Mouse (Mus musculus): ENCODE results near the gene Ppp1r14c.

Gene Ppp1r14c

DNA sequence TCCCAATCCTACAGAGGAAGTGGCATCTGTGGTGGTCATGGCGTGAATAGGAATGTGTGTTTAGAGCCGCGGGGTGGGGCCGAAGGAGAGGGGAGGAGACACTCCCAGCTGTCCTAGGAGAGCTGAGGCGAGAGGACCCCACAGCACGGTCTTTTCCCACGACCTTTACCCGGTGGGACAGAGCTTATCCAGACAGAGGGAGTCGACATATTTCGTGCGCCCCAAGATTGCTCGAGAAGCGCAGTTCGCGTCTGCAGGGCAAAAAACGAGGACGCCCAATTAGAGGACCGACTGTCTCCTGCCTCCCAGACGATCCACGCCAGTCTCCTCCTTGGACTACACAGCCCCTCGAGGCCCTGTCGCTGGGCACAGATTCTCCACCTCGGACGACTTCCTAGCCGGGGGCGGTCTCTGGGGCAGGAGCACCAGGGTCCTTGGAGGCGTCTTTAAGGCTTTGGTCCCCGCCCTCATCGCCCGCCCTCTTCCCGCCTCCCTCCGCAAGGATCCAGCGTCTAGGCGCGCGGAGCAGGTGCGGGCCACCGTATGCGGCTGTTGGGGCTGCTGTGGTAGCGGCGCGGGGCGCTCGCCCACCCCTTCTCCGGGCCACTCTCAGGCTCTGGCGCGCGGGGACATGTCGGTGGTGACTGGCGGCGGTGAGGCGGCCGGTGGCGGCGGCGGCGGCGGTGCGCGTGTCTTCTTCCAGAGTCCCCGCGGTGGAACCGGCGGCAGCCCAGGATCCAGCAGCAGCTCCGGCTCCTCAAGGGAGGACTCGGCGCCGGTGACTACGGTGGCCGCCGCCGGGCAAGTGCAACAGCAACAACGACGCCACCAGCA, at the start of gene Ppp1r14c:
TSS of gene Ppp1r14c (plus strand) at position 22 of the 834 bp plus-strand sequence.
- peak; percentile 20 for DNase-seq

DNA sequence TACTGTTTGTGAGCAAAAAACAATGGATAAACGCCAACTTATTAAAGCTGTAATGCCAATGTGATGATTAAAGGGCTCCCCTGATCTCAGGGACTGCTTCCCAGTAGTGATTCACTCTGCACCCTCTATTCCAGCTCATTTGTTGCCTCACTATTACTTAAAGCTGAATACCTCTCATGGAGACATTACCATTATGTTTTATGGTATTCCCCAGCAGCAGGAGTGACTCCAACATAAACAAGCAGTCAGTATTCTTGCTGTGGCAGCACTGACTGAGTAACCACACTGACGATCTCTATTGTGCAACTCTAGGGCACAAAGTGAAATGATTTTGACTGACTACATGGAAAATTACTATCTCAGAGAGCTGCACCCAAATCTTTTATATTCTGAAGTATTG, 44.5 kb upstream of the Ppp1r14c start:
- DNase-seq: no peak

DNA sequence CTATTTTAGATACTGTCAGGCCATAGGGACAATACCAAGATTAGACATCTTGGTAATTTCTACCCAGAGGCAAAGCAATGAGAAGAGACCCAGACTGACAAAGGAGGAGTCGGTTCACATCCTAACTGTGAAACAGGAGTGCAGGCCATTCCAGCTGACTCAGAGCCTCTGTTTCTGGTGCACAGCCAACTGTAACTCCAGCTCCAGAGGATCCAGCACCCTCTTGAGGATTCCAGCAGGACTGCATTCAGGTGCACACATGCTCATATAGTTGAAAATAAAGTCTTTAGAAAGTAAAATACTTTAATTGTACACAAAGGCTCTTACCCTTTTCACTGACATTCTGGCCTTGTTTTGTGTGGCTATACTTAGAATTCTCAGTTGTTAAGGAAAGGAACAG, 40.4 kb upstream of the Ppp1r14c start:
- DNase-seq: peak; percentile 36

DNA sequence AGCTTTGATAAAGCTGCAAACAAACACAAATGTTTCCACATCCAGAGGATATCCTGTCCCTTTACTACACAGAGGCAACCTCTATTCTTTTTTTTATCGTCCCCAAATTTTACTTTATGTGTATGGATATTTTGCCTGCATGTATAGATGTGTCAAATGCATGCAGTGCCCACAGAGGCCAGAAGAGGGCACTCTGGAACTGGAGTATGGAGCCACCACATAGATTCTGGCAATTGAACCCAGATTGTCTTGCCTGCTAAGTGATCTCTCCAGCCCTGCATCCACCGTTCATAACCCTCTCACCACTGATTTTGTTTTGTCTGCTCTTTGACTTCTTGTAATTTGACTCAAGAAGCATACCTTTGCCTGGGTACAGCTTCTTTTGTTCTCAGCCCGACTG, 33.0 kb upstream of the Ppp1r14c start:
- DNase-seq: peak; percentile 68

DNA sequence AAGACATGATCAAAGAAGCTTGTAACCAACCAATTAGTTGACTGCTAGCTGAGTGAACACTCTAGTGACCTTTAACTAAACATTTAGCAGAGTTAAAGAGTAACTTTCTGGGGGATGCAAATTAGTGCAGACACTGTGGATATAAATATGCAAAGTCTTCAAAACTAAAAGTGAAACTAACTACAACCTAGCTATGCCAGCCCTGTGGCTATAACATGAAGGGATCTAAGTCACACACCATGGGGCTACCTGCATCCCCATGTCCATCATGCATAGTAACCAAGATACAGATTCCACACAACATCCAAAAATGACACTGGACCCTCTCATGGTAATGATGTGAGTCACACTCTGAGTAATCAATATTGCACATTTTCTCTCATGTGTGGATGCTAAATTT, 31.3 kb upstream of the Ppp1r14c start:
- DNase-seq: no peak

DNA sequence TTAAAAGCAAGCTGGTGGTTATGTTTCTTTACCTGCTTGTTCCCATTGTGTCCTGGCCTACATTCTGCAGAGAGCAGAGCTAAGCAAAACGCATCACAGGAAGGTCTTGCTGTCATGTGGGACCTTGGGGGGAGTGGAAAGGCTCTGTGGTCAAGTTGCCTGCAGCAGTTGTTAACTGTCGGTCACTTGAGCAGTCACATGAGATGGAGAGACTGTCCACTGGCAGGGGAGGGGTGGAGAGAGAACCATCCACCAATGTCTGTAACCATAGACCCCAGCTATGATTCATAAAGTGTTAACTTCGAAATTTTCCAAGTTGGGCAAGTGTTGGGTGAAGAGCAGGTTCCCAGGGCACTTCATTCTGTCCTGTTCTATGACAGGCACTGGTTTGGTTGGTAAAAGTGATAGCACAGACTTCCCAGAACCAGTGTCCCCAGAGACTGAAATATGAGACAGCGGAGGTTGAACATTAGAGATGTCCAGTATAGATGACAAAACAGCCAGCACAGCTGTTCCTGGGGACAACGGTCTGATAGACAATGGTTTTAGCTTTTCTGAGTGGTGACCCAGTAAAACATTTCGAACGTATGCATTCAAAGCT, 29.0 kb upstream of the Ppp1r14c start:
- DNase-seq: no peak

DNA sequence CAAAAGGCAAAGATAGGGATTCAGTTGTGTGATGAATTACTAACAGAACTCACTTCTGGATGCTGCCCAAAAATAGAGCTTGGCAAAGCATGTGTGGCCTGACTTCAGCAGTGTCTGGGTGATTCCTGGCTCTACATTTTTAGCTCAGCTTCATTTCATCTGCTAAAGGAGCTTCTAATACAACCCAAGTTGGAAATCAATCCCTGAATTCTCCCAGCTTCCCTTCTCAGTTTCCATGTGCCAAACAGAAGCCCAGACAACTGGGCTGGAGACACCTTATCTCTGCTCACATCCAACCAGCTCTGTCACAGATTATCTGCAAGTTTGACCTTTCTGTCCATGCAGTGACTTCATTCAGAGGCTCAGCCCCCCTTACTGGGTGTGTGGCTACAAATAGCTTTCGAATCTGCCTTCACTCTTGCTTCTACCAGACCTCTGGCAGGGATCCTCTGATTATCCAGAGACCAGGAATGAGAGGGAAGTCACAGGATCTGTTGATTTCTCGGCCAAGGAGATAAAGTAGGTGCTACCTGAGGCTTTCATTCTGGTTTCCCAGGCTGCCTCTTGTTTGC, 28.4 kb upstream of the Ppp1r14c start:
- DNase-seq: no peak

DNA sequence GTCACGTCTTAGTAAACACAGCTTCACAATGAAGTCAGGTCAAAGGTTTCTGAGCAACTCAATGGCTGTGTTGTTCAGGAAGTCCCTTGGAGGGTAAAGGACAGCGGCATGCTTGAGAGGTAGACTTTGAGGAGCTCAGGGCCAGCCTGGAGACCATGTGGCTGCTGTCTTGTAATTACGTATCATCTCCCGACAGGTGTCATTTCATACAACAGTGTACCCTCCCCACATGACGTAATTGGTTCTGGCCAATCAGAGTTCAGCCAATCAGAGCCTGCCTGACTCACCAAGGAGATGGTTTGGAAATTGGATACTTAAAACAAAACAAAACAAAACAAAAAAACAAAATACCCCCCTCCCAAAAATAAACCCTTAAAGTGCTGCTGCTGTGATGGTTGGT, 20.2 kb upstream of the Ppp1r14c start:
- DNase-seq: no peak

DNA sequence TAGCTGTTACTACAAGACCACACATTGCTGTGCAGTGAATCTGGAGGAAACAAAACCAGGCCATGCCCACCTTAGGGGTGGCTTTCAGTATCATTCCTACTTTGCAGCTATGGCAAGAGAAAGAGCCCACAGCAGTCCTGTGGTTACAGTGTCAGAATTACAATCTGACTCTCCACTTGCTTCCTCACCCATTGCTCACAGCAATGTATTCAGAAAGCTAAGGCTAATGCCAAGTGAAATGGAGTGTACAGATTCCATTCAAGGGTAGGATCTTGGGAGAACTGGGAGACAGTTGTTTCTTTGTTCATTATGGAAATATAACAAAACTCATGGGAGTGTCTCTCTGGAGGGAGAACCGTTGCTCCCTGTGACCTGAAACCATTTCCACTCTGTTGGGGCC, 6.3 kb upstream of the Ppp1r14c start:
- no peak for DNase-seq

DNA sequence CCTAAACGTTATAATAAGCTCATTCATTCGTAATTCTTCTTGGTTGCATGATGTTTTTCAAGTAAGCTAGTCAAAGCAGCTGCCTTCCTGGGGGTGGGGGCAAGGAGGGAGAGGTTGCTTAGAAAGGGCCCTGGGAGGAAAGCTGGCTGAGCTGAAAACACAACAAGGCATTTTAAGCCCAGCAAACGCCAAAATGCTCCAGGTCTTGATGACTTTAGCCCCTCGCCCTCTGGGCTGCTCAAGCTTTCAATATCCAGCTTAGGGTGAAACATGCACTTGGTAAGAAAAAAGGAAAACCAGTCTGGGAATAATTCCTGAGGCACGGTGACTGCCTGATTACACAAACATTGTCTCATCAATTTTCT, 204 bp upstream of the Ppp1r14c start:
- DNase-seq: no peak

DNA sequence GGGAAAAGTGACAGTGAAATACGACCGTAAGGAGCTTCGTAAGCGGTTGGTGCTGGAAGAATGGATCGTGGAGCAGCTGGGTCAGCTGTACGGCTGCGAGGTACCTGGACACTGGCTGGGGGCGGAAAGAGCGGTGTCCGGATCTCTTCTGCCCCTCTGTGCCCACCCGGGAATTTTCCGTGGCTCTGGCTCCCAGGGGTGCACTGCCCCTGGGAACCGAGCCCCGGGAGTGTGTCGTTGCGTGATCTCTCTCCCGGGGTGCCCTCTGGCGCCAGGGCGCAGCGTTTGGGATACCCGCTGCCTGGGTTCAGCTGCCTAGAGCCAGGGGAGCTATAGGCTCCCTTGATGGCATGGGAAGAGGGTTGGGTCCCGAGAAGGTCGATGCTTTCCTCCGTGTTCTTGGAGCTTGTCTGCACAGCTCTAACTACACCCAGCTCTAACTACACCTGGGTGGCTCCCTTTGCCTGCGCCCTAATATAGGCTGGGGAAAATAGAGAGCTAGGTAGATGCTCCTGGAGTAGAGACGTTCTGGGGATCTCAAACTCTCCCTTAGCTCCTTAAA, 1.1 kb downstream of the Ppp1r14c start:
- peak; percentile 4 for DNase-seq

DNA sequence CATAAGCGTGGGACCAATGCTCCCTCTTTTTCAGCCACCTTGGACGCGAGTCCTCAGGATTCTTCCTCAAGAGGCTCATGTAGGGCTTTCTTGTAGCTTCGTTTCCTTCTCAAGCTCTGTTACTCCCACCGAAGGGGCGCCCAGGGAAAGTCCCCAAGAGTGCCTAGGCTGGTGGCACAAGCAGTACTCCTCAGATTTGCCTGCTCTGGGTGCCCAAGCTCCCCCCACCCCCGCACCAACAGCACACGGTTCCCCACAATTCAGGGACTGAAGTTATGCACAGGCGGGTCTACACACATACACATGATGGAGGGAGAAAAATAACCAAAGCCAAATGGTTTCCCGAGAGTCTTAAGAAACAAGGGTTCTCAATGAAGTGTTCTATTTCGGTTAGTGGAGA, 1.6 kb downstream of the Ppp1r14c start:
- DNase-seq: no peak

DNA sequence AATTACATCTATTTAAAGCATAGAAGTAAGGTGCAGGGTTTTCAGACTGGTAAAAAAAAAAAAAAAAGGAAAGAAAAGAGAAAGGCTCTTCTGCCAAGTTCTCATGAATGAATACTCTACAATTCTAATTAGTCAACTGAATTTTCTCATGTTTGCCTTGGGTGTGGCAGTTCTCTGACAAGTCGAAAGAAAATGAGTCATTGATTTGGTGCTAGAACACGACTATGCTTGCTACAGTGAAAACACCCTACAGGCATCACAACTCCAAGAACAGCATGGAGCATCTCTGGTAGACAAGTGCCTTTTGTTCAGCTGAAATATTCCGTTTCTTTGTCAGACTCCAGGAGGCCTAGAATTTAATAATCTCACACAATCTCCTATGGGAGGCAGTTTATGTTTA, 17.3 kb downstream of the Ppp1r14c start:
- DNase-seq: no peak

DNA sequence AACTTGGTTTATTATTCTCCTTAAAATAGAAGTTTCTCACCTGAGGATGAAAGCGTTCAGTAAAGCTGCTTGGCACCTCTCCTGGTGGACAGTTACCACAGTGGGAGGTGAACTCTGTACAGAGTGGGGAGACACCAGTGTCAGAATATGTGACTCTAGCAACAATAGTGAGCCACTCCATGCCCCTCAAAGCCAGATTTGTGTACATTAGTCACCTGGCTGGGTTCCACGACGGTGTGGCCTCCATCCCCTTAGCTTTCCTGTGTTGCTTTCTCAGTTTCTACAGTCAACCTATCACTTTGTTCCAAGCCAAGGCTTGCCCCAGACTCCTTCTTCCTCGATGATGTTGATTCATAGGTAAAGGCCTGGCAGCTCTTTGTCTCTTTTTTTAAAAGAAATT, 26.4 kb downstream of the Ppp1r14c start:
- DNase-seq: no peak

DNA sequence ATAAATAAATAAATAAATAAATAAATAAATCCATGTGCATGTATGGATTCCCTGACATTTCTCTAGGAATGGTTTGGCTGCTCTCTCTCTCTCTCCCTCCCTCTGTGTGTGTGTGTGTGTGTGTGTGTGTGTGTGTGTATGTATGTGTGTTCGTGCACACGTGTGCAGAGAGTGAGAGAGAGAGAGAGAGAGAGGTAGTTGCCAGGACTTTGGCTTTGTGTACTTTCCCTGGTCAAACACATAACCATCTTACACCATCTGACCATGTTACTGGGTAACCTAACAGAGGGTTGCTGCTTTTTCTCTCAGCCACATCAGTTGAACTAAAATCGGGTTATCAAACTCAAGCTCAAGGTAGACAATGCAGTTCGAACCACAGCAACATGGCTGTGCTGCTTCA, 27.7 kb downstream of the Ppp1r14c start:
- no peak for DNase-seq

DNA sequence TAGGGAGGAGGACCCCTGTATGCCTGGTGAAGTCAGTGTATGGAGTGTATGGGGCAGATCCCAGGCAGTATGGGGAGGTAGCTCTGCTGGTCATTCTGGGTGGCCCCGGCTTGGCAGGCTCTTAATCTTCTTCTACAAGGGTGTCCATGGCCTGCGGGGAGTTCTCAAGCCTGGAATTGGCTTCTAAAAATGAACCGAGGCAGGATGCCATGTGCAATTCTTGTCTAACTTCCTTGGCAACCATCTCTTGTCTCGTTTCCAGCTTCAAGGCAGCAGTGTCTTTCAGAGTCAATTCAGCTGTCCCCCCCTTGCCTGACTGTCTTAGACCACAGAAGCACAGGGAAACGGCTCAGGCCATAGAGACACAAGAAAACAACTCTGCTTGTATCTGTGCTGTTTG, 28.3 kb downstream of the Ppp1r14c start:
- DNase-seq: peak; percentile 14

DNA sequence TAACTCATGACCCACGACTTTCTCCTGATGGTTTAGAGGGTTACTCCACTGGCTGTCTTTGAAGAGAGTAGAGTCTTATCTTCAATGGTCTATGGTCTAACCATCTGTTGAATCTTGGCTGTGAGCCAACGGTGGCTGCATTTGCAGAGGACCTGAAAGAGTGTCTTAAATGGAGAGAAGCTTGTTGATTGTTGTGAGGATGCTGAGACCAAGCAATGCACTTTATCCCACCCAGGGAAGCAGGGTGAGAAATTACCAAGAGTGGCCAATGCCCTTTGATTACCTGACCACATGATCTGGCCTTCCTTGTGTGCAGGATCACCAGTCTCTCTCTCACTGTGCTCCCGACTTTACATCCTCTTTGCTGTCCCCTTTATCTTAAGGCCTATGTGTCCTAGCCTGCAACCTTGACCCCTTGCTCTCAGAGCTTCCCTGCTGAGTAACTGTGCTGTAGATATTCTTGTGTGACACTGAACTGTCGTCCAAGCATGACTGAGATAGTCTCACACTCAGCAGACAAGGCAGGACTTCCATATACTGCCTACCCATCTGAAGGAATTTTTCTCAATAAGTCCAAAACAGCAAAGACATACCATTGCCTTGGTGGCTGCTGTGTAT, 28.9 kb downstream of the Ppp1r14c start:
- no peak for DNase-seq

DNA sequence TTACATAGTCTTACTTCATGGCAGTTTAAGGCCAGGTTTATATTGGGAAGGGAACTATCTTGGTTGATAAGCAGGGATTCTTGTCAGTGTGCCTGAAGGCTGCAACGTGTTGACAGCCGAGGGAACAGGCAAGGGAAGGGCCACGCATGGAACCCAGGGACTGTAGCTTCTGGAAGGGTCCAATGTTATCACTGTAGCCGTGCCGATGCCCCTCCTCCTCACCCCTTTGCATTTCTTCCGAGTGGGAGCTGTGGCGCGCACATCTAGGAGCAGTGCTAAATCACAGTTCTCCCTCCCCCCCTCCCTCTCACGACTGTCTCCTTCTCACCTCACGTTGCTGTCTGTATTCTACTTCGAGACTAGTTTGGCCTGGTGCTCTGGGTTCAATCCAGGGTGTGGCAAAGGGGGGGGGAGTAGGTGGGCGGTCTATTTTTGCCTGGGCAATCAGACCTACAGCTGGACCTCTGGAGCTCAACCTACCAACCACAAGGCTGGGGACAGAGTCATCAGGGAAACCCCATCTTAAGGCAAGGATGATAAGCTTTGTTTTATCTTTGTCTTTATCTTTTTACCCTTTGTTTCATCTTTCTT, 29.6 kb downstream of the Ppp1r14c start:
- no peak for DNase-seq

DNA sequence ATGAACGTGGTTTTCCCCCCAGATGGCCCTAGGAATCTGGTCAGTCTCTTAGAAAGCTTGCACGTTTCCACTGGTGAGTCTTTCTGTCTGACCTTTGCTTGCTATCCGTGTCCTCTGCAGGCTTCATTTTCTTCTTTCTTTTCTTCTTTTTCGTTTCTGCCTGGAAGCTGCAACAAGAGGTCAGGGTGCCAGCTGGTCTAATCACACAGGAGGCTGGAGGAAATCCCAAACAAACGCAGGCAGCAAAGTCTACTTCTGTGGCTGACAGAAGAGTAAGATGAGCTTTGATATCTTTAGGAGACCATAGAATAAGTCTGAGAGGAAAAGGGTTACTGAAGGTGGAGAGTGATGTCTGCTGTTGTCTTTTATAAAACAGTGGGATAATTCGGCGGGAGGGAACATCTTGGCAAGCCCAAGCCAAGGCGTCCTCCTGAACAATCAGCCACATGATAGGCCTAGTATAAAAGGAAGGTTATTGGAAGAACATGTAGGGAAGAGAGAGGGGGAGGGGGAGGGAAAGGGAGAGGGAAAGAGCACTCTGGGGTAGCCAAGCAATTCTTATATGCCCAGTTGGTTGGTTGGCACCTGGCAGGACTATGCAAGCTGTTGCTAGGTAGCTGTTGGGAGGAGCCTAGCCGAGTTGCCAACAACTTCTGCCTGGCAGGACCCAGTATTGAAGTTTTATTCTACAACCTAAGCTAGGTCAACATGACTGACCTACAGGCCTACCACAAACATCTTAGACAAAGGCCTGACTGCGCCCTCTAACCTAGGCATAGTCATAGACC, 30.3 kb downstream of the Ppp1r14c start:
- no peak for DNase-seq

DNA sequence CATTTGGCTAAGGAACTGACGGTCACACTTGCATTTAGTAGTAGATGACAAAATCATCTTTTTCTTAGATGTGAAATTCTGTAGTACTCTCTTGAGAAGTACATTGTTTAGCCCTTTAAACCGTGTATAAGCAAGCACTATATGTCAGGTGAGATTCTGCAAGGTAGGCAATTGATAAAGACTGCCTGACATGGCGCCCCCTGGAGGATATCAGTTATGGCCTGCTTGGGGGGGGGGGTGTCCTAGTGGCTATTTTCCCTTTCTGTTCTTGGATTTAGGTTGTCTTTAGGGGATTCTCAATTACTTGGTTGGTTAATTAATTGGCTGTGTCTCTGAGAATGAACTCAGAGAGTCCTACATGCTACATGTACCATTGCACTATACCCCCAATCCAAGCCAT, 31.5 kb downstream of the Ppp1r14c start:
- DNase-seq: no peak

DNA sequence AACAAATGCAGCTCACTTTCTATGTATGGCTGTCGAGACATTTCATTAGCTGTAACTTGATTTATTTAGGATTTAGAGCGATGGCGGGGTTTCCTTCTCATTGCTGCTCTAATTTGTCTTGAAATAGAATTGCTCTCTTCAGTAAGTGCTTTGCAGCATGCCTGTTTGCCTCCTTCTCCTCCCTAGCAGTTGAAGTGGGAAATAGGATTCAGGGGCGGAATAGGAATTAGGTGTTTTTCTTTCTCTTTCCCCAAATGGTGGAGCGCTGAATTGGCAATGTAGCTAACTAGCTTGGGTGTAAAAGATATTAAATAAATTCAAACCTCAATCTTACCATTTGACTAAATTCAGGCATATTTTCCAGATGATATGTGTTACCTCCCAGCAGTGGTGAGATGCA, 32.2 kb downstream of the Ppp1r14c start:
- DNase-seq: no peak

DNA sequence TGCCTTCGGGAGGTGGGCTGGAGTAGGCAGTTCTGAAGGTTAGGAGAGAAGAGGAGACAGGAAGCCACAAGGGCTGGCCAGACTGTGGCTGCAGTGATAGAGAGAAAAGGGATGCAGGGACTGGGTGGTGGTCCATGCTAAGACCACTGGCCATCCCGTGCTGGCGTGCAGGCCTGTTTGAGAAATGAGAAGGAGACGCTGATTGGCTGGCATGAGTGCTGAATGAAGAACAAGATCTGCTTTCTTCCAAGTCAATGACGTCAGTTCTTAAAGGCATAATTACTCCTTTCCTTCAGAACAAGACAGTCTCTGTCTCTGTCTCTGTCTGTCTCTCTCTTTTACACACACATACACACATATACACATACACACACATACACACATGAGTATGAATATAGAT, 36.4 kb downstream of the Ppp1r14c start:
- no peak for DNase-seq
